Mouse (Mus musculus): ENCODE measurements at regions not wholly inside any gene's neighbourhood (a gene's known extent, or its start where the extent isn't known, plus 50 kb on each side); places are given as distances from the start of the nearest gene placed in this dataset.
A peak's percentile ranks its signal among the peaks of the same experiment; 100 is the strongest.

DNA sequence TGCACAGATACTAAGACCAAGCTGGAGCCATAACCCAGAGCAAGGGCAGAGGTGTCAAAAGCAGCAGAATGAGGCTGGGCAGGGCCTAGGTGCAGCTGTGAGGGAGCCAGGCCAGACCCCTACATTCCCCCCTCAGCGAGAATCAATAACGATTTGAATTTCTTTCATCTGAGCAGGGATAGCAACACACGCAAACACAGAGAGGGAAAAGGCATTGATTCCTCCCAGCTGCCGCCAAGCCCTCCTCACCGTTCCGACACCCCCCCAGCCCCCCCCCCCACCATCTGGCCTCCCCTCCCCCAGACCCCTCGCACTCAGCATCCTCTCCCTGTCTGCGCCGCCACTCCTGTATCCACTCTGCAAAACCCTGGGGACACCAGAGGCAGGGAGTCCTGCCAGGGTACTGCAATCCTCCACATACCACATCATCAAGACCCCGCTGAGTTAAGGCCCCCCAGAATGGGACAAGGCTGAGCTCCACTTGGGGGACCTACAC, 166.9 kb downstream of the 3100002H09Rik start:
- DNase-seq = no peak

DNA sequence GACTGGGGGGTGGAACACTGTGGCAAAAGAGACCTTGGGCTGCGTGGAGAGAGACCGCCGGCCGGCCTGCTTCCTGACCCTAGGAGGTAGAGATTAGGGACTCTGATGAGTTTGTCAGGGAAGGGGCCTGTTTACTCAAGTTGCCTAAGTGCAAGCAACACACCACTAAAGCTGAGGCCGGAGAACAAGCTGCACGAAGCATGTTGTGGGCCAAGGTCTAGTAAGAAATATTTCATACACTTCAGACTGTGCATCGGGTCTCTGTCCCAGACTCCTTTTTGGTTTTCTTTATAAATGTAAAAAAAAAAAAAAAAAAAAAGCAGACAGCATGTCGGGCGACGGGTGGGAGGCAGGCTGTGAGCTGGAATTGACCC, 167.5 kb downstream of the 3100002H09Rik start:
- no peak for DNase-seq

DNA sequence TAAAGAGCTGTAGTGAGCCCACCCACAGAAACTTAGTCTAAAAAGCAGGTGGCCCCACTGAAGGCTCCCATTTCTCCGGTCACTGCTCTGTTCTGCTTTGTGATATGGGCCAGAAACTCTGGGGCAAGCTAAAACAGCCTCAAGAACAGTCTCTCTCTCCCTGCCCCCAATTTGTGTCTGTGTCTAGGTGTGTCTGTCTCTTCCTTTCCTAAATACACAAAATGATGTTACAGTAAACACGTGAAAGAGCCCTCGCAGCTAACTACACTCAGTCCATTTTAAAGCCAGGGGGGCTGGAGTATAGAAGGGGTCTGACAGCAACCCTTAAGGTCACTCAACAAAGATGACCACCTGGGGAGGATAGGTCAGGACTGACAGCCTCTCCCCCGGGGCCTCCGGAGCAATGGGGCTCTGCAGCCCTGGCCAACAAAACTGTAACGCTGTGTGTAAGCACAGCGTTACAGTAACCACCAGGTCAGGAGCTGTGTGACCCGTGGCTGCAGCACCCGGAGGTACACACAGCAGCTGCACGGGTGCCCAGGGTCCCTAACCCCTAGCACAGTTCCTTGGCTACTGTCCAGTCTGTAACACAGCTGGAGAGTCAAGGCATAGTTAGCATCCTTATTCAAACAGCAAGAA, 168.0 kb downstream of the 3100002H09Rik start:
- DNase-seq = no peak

DNA sequence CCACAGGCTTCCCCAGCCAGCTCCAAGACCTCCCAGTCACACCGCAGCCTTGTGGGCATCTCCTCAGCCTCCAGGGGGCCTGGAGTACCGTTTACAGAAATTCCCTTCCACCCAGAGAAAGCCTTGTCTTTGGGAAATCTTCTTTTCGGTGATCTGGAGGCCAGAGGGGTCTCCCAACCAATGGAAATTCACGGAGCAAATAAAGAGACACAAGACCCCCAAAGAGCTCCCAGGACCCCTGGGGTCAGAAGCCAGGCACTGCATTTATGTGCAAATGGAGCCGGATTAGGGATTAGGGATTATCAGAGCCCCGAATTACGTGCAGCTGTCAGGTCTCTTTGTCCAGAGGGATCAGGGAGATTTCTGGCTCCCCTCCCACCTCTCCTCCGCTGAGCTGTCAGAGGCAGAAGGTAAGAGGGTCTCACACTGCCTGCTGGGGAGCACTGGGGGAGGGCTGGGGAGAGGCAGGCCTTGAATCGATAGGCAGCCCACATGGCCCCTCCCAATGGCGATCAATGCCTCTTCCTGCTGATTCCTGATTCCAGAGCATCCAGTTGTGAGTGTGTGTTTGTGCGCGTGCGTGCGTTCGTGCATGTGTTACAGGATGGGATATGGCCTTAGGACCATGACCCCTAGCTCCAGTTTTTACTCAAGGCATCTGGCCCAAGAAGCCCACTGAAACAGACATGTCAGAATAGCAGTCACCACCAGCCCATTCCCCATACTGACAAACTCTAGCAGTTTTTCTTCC, 168.7 kb downstream of the 3100002H09Rik start:
- DNase-seq = no peak

DNA sequence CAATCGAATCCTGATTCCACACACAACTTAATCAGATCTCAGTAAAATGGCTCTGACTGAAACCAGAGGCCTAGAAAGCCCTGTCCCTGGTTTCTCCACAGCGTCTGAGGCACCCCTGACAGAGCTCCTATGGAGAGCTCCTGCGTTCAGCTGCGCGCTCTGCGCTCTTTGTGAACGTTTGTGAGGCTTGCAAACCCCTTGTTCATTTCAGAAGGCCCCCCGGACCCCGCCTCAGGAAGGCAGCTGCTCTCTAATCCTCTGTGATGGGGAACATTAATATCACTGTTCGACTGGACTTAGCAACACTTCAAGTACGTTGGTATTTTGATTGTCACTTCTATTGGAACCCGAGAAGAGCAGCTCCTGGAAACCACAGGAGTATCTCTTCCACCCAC, 175.6 kb downstream of the 3100002H09Rik start:
- no peak for DNase-seq

DNA sequence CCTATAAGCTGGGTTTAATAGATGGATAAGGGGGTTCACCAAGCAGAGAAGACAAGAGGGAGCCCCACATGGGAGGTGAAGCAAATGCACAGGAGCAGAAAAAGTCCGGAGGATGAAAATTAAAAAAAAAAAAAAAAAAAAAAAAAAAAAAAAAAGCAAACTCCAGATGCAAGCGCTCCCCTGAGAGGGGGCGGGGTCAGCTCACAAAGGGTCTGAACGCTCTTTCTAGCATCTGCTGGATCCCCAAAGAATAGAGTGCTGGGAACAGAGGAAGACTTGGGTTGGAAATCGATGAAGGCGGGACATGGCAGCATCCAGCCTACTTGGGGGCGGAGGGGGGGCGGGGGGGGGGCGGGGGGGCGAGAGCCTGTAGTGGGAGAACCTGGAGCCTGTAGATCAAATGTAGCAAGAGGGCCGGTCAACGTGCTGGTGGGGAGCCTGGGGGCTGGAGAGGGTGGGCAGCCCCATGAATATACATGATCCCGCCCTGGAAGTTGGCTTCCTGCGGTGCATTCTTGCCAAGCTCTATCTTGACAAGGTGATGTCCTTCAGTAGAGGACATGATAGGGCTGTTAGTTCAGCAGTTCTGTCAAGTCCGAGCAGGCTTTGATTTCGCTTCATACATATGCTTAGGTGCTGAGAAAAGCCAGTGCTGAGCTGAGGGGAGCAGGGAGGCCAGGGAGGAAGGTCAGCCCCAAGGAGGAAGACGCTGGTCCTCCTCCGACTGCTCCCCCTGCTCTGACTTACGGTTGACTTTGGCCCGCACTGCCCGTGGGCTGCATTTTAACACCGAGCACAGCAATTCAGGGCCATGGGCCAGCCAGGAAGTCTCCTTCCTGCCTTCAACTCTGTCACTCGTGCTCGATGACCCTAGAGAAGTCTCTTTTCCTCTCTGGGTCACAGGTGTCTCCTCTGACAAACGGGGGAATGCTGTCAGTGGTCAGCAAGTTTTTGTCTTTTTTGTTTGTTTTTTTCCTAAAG, 176.3 kb downstream of the 3100002H09Rik start:
- DNase-seq = peak; percentile 8

DNA sequence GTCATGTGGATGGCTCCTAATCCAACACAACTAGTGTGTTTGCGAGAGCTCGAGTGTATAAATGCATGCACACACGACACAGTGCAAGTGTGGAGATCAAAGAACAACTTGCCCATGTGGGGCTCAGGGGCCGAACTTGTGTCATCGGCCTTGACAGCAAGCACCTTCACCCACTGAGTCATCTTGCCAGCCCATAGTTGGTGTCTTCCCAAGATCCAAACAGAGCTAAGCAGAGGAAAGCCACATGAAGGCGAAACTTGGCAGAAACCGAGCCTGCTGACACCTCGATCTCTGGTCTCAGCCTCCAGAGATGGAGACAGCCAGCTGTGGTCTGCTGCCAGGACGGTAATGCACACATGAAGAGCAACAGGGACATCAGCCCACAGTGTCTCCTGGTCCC, 177.1 kb downstream of the 3100002H09Rik start:
- DNase-seq = no peak

DNA sequence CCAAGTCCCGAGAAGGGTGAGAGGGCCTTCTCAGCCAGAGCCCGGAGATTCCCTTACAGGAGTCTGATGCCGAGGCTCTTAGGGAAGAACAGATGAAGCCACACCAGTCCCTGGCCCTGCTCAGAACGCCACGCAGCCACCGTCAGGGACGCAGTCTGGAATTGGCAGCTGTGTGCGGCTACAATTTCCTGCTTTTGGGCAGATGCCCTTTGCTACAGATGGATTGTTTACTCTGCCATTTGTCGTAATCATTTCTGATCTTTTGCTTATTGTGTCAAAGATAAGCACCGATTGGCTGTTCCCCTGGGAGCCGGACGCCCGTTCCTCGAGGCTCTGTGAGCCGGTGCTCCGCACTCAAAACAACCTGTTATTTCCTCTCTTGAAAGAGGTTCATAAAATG, 179.4 kb downstream of the 3100002H09Rik start:
- no peak for DNase-seq

DNA sequence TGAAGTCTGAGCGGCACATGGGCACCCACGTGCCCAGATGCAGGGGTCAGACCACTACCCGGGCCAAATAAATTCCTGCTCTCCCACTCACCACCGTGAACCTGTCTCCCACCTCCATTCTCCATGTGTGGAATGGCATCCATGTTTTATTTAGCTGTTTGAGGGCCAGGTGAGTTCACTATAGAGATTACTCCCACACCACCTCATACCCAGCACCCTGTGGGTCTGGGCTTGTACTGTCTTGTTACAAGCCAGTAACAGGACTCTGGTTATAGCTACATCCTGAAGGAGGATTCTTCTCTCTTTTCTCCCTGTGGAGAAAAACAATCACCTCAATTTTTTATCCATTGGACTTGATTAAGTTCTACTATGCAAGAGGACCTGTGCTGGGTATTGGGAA, 181.8 kb downstream of the 3100002H09Rik start:
- no peak for DNase-seq

DNA sequence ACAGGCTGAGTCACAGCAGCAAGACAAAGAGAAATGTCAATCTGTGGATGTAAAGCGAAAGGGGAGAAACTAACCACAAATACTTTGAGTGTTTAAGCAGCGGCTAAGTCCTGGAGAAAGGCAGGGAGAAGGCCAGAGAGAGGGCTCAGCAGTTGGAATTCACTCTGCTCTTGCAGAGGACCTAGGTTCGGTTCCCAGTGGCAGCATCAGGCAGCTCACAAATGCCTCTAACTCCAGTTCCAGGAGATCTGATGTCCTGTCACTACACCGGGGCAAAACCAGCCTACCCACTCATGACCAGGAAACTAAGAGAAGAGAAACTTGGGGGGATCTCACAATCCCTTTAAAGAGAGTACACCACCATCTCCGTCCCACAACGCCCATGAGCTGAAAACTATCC, 188.2 kb downstream of the 3100002H09Rik start:
- DNase-seq = no peak

DNA sequence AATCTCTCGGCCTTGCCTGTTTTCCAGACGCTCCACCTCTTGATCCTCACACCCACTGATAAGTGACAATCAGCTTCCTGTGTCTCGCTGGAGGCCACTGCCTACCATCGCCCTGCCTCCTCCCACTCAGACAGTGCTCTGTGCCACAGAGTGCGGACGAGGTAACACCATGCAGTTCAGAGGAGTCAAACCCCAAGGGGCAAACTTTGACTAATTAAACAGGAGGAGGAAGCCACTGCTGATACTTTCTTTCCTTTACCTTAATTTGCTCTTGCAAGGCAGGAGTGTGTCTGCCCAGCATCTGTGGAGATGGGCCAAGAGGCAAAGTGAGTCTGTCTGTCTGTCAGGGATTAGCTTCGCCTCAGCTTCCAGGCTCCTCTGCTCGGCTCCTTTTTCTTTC, 192.2 kb downstream of the 3100002H09Rik start:
- DNase-seq = no peak

DNA sequence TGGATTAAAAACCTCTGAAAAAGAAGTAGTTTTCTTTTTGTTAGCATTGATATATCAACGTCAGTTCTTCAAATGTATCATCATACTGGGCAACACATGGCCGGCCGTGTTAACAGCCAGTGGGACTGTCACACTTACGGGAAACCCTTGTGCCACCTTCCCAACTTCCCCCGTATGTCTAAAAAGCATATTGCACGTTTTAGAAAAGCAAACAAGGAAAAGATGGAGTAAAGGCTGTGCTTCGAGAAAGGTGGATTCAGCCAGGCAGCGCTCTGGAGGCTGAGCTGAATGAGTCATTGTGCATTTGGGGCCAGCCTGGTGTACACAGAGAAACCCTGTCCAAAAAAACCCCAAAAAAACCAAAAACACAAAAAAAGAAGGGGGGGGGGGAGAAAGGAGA, 193.4 kb downstream of the 3100002H09Rik start:
- DNase-seq = no peak

DNA sequence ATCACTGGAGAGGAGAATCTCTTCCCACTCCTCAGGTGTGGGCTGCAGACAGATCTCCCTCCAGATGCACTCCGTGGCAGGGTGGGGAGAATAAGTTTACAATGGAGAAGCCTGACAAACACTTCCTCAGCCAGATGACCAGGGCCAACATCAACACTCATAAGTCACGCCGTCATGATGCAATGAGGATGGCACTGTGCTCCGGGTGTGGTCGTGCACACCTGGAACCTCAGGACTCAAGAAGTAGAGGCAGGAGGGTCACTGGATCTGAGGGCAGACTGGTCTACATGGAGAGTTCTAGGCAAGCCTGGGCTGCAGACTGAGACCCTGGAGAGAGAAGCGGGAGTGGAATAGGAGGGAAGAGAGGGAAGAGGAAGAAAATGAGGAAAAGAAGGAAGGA, 194.3 kb downstream of the 3100002H09Rik start:
- DNase-seq = no peak

DNA sequence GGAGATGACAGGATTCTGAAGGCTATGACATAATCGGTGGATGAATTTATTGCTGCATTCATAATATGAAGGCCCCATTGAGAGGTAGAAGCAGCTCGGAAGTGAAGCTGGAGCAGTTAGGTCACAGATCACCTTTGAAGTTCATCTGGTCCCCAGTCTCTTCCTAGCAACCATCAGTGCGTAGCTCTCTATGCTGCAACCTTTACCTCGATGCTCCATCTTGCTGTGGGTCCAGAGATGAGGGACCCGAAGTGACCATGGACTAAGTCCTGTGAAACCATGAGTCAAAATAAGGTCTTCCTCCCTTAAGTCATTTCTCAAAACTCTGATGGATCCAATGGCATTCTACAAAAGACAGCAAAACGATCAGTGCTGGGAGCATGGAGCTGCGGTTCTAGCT, 196.2 kb downstream of the 3100002H09Rik start:
- no peak for DNase-seq

DNA sequence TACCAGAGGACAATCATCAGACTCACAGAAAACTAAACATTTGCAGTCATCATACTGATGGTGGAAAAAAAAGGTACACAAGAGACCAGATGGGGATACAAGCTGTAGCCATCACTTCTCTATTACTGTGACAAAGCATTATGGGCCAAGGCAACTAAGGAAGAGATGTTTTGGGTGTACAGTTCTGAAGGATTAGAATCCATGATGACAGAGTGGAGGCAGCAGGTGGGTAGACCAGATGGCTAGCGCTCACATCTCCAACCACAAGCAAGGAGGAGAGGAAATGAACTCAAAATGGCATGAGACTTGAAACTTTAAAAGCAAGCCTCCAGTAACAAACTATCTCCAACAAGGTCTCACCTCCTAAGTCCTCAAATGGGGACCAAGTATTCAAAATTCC, 201.3 kb downstream of the 3100002H09Rik start:
- no peak for DNase-seq

DNA sequence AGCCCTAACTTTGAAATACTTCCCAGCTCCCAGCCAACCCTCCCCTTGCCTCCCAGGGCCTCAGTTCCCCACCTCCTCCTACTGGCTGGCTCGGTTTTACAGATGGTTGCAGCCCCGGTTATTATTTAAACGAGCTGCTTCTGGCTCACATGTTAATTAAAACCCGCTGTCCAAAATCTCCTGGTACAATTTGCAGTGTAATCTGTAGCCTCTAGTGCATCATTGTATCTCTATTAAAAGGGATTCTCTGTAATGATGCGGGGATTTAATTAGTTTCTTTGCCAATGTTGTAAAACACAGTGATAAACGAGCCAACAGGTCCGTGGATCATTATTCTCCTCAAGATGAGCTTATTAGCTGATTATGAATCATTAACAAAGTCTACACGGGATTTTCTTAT, 208.5 kb downstream of the 3100002H09Rik start:
- DNase-seq = no peak

DNA sequence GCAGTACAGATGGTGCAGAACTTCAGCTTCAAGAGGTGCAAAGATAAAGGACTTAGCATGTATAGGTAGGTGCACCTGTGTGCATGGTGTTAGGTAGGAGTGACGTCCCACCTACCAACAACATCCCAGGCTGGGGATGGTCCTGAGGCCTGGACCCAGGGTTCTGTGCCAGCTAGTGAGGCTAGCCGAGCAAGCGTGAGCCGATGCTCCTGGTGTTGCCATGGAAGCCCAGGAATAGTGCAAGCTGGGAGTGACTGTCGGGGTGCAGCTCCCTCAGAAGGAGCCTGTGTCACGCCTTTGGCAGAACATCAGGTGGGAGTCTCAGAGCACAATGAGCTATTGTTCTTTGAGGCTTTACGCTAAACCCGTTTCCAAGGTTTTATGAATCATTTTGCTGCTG, 209.9 kb downstream of the 3100002H09Rik start:
- no peak for DNase-seq

DNA sequence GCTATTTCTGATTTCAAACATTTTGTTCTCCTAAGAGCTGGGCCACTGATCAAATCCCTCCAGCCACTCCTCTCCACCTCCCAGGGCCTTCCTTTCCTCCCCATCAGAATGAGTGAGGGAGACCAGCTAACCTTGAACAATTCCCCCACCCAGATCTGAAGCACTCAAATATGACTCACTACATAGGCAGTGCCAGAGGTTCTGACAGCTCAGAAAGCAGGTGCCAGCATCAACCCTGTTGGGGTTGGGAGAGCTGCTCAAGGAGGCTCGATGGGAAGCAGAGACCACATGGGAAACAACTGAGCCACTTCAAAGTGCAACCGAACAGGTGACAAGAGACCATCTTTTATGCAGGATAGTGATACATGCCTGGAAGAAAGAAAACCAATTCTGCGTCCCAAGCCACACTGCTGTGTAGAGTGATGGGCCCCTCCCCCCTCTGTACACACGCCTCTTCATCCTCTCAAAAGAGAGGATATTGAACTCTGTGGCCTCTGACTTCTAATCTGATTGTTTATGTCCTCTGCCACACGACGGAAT, 210.4 kb downstream of the 3100002H09Rik start:
- no peak for DNase-seq

DNA sequence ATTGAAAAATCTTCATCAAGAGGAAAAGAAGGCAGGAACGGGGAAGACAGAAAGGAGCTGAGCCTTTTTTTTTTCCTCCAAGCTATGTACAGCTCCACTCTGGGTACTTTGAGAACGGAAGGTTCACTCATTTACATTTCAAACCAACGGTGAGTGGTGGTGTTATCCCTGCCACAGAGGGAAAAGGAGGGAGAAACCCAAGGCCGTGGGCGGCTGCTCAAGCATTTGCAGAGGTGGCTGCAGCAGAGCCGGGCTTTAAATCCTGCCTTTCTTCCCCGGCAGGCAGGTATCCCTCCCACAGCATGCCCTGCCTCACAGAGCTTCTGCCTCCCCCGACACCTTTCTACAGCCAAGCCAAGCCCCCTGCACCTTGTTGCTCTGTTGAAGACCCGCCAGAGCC, 212.2 kb downstream of the 3100002H09Rik start:
- DNase-seq = no peak

DNA sequence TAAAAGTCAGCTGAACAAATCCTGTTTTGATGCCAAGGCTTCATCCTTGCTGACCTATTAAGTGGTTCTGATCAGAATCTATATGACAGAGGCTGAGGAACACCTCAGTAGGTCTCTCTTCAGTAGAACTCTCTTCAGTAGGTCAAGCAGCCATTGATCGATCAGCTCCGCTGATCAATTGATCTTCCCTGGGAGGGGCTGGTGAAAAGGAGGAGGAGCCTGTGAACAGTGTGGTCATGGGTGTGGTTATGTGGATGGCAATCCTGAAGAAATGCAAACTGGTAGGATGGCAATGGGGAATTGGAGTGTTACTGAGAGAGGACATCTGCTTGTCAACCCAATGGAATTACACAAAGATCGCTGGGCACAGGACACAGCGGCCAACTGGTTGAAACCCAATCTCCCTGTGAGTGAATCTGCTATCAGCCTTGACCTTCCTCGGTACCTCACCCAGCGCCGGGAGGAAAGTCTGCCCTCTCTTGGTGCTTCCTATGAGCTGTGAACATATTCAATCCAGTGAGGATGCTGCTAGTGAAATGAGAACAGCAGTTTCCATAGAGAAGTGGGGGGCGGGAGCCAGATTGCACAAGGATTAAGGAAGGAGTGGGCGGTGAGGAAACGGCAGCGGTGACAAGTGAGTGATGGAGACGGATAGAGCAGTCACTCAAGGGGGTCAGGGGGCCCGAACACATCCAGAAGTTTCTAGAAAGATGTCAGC, 213.9 kb downstream of the 3100002H09Rik start:
- DNase-seq = no peak

DNA sequence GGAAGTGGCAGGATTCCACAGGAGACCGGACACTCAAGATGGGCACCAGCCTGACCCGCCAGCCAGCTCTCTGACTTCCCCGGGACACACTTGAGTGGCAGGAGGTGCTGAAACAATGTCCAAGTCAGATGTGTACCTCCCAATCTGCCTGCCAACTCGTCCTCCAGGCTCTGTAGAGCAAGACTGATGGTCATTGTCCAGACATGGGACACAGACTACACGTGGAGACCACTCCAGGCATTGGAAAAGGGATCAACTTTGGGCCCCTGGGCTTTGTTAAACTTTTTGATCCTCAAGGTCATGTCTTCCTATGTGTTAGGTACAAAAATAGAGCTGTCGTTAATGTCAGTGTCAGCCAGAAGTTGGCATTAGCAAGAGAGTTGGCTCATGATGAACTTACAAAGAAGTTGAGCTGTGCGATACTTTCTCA, 214.6 kb downstream of the 3100002H09Rik start:
- no peak for DNase-seq
